Mouse (Mus musculus) liver, embryonic 13.5 days (tissue): ENCODE data around the gene Angpt4. TPM values are rescaled to one million over a fixed set of nuclear protein-coding genes. Genes with fewer than 3 reads are reported as not detected.
A peak's percentile ranks its signal among the peaks of the same experiment; 100 is the strongest.

Experiments used
- ATAC-seq: fragments of 200-750 bp; cut with Nextera tagmentation; 2 replicates; pipeline ENCODE4 v1.8.0; 2017; ENCODE audit warnings: low read depth, mild to moderate bottlenecking, moderate number of reproducible peaks, moderate library complexity
- DNase-seq: peaks from one replicate; pipeline ENCODE4 v3.0.0; 2022
- H3K27ac ChIP-seq: fragments of 300-500 bp; sonication (generic); 2 replicates; pipeline ENCODE4 v1.5.1; 2015; ENCODE audit warnings: moderate library complexity, mild to moderate bottlenecking, inconsistent platforms
- H3K27me3 ChIP-seq: fragments of 300-500 bp; sonication (generic); 2 replicates; pipeline ENCODE4 v1.6.1; 2015; ENCODE audit warnings: mild to moderate bottlenecking, inconsistent platforms
- H3K36me3 ChIP-seq: fragments of 300-500 bp; sonication (generic); 2 replicates; pipeline ENCODE4 v1.6.1; 2015; ENCODE audit warnings: mild to moderate bottlenecking, inconsistent platforms
- H3K4me1 ChIP-seq: fragments of 300-500 bp; sonication (generic); replicated peaks from 2 replicates; pipeline ENCODE4 v1.6.1; 2015; ENCODE audit warnings: inconsistent platforms
- H3K4me2 ChIP-seq: fragments of 300-500 bp; sonication (generic); 2 replicates; pipeline ENCODE4 v1.6.1; 2015; ENCODE audit warnings: inconsistent platforms, mild to moderate bottlenecking, moderate library complexity
- H3K4me3 ChIP-seq: fragments of 300-500 bp; sonication (generic); replicated peaks from 2 replicates; pipeline ENCODE4 v1.5.1; 2015; ENCODE audit warnings: mild to moderate bottlenecking, inconsistent platforms
- H3K9ac ChIP-seq: fragments of 300-500 bp; sonication (generic); 2 replicates; pipeline ENCODE4 v1.6.1; 2015; ENCODE audit warnings: mild to moderate bottlenecking, inconsistent platforms
- H3K9me3 ChIP-seq: fragments of 300-500 bp; sonication (generic); replicated peaks from 2 replicates; pipeline ENCODE4 v1.6.1; 2016; ENCODE audit warnings: inconsistent platforms
- WGBS: fragments of 180-500 bp; shearing (Covaris S2); methylation state at CpG from one replicate; pipeline ENCODE4 v1.1.7; 2015; ENCODE audit not compliant: insufficient replicate concordance; 5-methylcytosine and 5-hydroxymethylcytosine counted together
- polyA plus RNA-seq: library from polyadenylated mRNA; unstranded; fragments of >200 nt; fragmentation: Nextera tagmentation; extraction: Ambion mirVana; gene quantifications from 2 replicates; pipeline ENCODE4 v1.2.1, GENCODE M21; 2015

Gene Angpt4
- polyA plus RNA-seq, 1 experiment from 2014 or later, result not detected

- H3K4me3 ChIP-seq, result peak overlapping the region; percentile 29
- ATAC-seq, result no peak
Measured at GRCm38 (mm10) chr2:151973595-151974562, 62.9 kb downstream of the Angpt4 start.

GRCm38 (mm10) chr2:151975295-151975694 is 64.3 kb downstream of the Angpt4 start:
- peaks cover 9% of the 10 kb centered on the region for H3K36me3 ChIP-seq
- no peak overlapping the region for H3K27ac ChIP-seq
- H3K9ac ChIP-seq, result no peak overlapping the region
- ATAC-seq (no peak), DNase-seq (no peak)
- H3K4me2 ChIP-seq, result no peak overlapping the region
- WGBS, result 69% methylated on average over 5 of the region's 5 CpGs
- no peak overlapping the region for H3K4me3 ChIP-seq
- peaks cover 38% of the 10 kb centered on the region for H3K27me3 ChIP-seq
- peaks cover 95% of the 10 kb centered on the region for H3K4me1 ChIP-seq
- H3K9me3 ChIP-seq, result no peaks in the 10 kb centered on the region

More at GRCm38 (mm10) chr2:151973595-151974562, 62.9 kb downstream of the Angpt4 start:
- peak overlapping the region; percentile 29 for H3K9ac ChIP-seq
- H3K4me2 ChIP-seq, result peak overlapping the region; percentile 61
- WGBS, result 4% methylated on average over 36 of the region's 36 CpGs
- H3K4me1 ChIP-seq, result peaks cover 98% of the 10 kb centered on the region
- no peaks in the 10 kb centered on the region for H3K9me3 ChIP-seq
- no peak for DNase-seq
- H3K27me3 ChIP-seq, result peaks cover 38% of the 10 kb centered on the region
- H3K36me3 ChIP-seq, result peaks cover 23% of the 10 kb centered on the region
- H3K27ac ChIP-seq, result peak overlapping the region; percentile 34; the same call in 1 of the 2 replicates

- no peak overlapping the region for H3K27ac ChIP-seq
- no peak overlapping the region for H3K4me3 ChIP-seq
- H3K27me3 ChIP-seq, result peaks cover 38% of the 10 kb centered on the region
- 0 out of 2 replicates have a peak overlapping the region, but pooled peaks have one; percentile 17 for H3K4me2 ChIP-seq
- H3K9ac ChIP-seq, result no peak overlapping the region
- 85% methylated on average over 3 of the region's 3 CpGs for WGBS
- peaks cover 7% of the 10 kb centered on the region; the same call in 1 of the 2 replicates for H3K36me3 ChIP-seq
- H3K9me3 ChIP-seq, result no peaks in the 10 kb centered on the region
- no peak; the same call in 1 of the 2 replicates for ATAC-seq
- peaks cover 92% of the 10 kb centered on the region for H3K4me1 ChIP-seq
- no peak for DNase-seq
Measured at GRCm38 (mm10) chr2:151976067-151976466, 65.1 kb downstream of the Angpt4 start.

- 85% methylated on average over 4 of the region's 4 CpGs for WGBS
- Histone ChIP-seq H3K4me3 (peak overlapping the region; percentile 84; the same call in 1 of the 2 replicates), H3K9ac (no peak overlapping the region), H3K4me2 (peak overlapping the region; percentile 80), H3K27ac (peak overlapping the region; percentile 27; the same call in 1 of the 2 replicates), H3K36me3 (peaks cover 7% of the 10 kb centered on the region; the same call in 1 of the 2 replicates), H3K4me1 (peaks cover 74% of the 10 kb centered on the region), H3K27me3 (peaks cover 28% of the 10 kb centered on the region), H3K9me3 (no peaks in the 10 kb centered on the region)
- ATAC-seq, result no peak
- DNase-seq, result no peak
Measured at GRCm38 (mm10) chr2:151977689-151978440, 66.9 kb downstream of the Angpt4 start.

GRCm38 (mm10) chr2:151978494-151978893 is 67.5 kb downstream of the Angpt4 start:
- Histone ChIP-seq H3K36me3 (peaks cover 7% of the 10 kb centered on the region; the same call in 1 of the 2 replicates), H3K9me3 (no peaks in the 10 kb centered on the region), H3K27me3 (peaks cover 21% of the 10 kb centered on the region), H3K27ac (0 out of 2 replicates have a peak overlapping the region, but pooled peaks have one; percentile 27), H3K9ac (peak overlapping the region; percentile 92; the same call in 1 of the 2 replicates), H3K4me3 (peak overlapping the region; percentile 84), H3K4me2 (peak overlapping the region; percentile 80), H3K4me1 (peaks cover 68% of the 10 kb centered on the region)
- whole genome bisulfite sequencing, result 74% methylated on average over 6 of the region's 6 CpGs
- ATAC-seq (no peak), DNase-seq (no peak)

GRCm38 (mm10) chr2:151979470-151980354 is 68.7 kb downstream of the Angpt4 start, which contains the start of gene Fam110a:
TSS of gene Fam110a (minus strand) at chr2:151980219.
- Histone ChIP-seq H3K4me3 (peak within 1 kb of the TSS; percentile 84), H3K4me2 (peak within 1 kb of the TSS; percentile 80), H3K9ac (peak within 1 kb of the TSS; percentile 92), H3K9me3 (no peaks in the 10 kb centered on the region), H3K27ac (peak within 1 kb of the TSS; percentile 70), H3K4me1 (peaks cover 56% of the 10 kb centered on the region), H3K27me3 (peaks cover 9% of the 10 kb centered on the region), H3K36me3 (peaks cover 7% of the 10 kb centered on the region; the same call in 1 of the 2 replicates)
- WGBS, result under 1% methylated on average over 45 of the region's 46 CpGs
- DNase-seq, result peak; percentile 81
- ATAC-seq, result peak; percentile 85

GRCm38 (mm10) chr2:151980355-151980693 is 69.3 kb downstream of the Angpt4 start:
- Histone ChIP-seq H3K27me3 (peaks cover 4% of the 10 kb centered on the region), H3K9ac (peak overlapping the region; percentile 92; the same call in 1 of the 2 replicates), H3K4me2 (peak overlapping the region; percentile 80), H3K36me3 (peaks cover 7% of the 10 kb centered on the region; the same call in 1 of the 2 replicates), H3K9me3 (no peaks in the 10 kb centered on the region), H3K4me1 (peaks cover 50% of the 10 kb centered on the region), H3K27ac (no peak overlapping the region), H3K4me3 (peak overlapping the region; percentile 84)
- DNase-seq (no peak), ATAC-seq (peak; percentile 17)
- WGBS, result 43% methylated on average over 3 of the region's 3 CpGs

- H3K27me3 ChIP-seq, result peaks cover 5% of the 10 kb centered on the region
- peaks cover 41% of the 10 kb centered on the region for H3K4me1 ChIP-seq
- WGBS, result 39% methylated on average over 6 of the region's 6 CpGs
- no peak overlapping the region for H3K27ac ChIP-seq
- peaks cover 7% of the 10 kb centered on the region; the same call in 1 of the 2 replicates for H3K36me3 ChIP-seq
- H3K9me3 ChIP-seq, result no peaks in the 10 kb centered on the region
- H3K4me3 ChIP-seq, result no peak overlapping the region
- no peak for DNase-seq
- H3K9ac ChIP-seq, result no peak overlapping the region
- ATAC-seq, result no peak
- H3K4me2 ChIP-seq, result no peak overlapping the region
Measured at GRCm38 (mm10) chr2:151981268-151981667, 70.3 kb downstream of the Angpt4 start.

GRCm38 (mm10) chr2:151982476-151982875 is 71.5 kb downstream of the Angpt4 start:
- Histone ChIP-seq H3K4me3 (no peak overlapping the region), H3K36me3 (0 out of 2 replicates have a peak, but pooled peaks cover 4% of the 10 kb centered on the region), H3K9ac (no peak overlapping the region), H3K4me1 (peaks cover 29% of the 10 kb centered on the region), H3K4me2 (no peak overlapping the region), H3K27ac (no peak overlapping the region), H3K27me3 (peaks cover 5% of the 10 kb centered on the region), H3K9me3 (no peaks in the 10 kb centered on the region)
- DNase-seq (no peak), ATAC-seq (no peak)

- H3K9me3 ChIP-seq, result no peaks in the 10 kb centered on the region
- no peak overlapping the region for H3K4me2 ChIP-seq
- no peak for ATAC-seq
- no peak overlapping the region for H3K9ac ChIP-seq
- no peaks in the 10 kb centered on the region for H3K36me3 ChIP-seq
- H3K4me1 ChIP-seq, result peaks cover 14% of the 10 kb centered on the region
- H3K27ac ChIP-seq, result no peak overlapping the region; the same call in 1 of the 2 replicates
- WGBS, result 79% methylated on average over 9 of the region's 9 CpGs
- peaks cover 17% of the 10 kb centered on the region for H3K27me3 ChIP-seq
- no peak for DNase-seq
- no peak overlapping the region for H3K4me3 ChIP-seq
Measured at GRCm38 (mm10) chr2:151984019-151984418, 73.0 kb downstream of the Angpt4 start.
